Mouse (Mus musculus): ENCODE measurements at regions not wholly inside any gene's neighbourhood (a gene's known extent, or its start where the extent isn't known, plus 50 kb on each side); places are given as distances from the start of the nearest gene placed in this dataset.

DNA sequence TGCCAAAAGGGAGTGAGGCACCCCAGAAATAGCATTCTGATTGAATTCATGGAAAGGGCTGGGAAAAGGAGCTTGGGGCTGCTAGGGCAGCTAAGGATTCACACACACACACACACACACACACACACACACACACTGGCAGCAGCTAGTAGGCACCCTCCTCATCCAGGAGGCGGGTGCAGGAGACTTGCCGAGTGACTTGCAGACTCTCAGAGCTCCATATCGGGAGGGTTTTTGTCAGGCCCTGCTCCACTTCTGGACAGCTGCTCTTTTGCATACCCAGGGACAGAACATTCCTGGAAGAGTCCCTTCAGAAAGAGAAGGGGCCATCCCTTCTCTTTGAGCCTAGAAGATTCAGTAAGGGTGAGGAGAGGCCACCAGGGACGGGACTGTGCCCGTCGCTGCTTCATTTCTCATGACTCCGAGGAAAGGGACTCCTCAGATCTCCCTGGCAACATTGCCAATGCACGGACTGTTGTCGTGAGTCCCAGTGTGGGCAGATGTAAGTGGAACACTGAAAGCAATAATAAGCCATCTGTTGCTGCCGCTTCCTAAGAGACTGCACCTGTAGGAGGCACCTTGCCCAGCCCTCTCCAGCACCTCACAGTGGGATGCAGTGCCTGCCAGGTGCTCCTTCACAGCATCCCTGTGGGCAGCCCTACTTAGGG, 130.9 kb upstream of the Ctnnb1 start:
- Histone ChIP-seq H3K4me3 (ENCODE audit: low read depth, low read length) (no peak overlapping the region), H3K4me2 (ENCODE audit: low read depth, low read length) (no peak overlapping the region), H3K9me3 (ENCODE audit: low read length) (no peaks in the 10 kb centered on the region), H3K4me1 (ENCODE audit: insufficient read depth) (no peaks in the 10 kb centered on the region), H3K9ac (replicated peaks) (no peak overlapping the region), H3K27ac (ENCODE audit: low read depth) (no peak overlapping the region), H3K36me3 (replicated peaks; ENCODE audit: insufficient read depth, low read length) (no peaks in the 10 kb centered on the region), H3K27me3 (ENCODE audit: insufficient read depth, low read length) (no peaks in the 10 kb centered on the region)
- DNase-seq (no peak), ATAC-seq (no peak)
- 69% methylated on average over 10 of the region's 10 CpGs for WGBS (ENCODE audit: insufficient replicate concordance)
- no peak for TF ChIP-seq EP300 (IDR thresholded peaks at IDR 0.05; ENCODE audit: low read depth)
- no peak for TF ChIP-seq CTCF (IDR thresholded peaks at IDR 0.05; ENCODE audit: low read depth)

DNA sequence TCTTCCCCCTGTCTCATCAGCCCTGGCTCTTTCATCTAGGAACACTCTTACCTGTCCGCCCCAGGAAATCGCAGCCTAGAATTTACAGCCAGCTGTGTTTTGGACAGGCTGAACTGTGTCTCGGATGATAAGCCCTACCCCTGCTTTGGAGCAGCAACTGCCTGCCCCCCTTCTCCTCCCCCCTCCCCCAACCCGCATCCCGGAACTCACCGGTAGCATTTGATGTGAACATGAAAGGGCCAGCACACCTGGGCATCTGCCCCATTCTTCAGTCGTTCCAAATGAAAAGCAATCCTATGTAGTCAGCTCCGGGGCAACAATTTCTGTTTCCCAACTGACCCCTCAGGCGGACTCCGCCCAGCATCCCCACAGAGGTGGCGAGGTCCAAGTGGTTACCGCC, 130.1 kb upstream of the Ctnnb1 start:
- Histone ChIP-seq H3K36me3 (replicated peaks; ENCODE audit: insufficient read depth, low read length) (no peaks in the 10 kb centered on the region), H3K4me2 (ENCODE audit: low read depth, low read length) (no peak overlapping the region), H3K27me3 (ENCODE audit: insufficient read depth, low read length) (no peaks in the 10 kb centered on the region), H3K4me3 (ENCODE audit: low read depth, low read length) (no peak overlapping the region), H3K4me1 (ENCODE audit: insufficient read depth) (no peaks in the 10 kb centered on the region), H3K27ac (ENCODE audit: low read depth) (no peak overlapping the region), H3K9me3 (ENCODE audit: low read length) (no peaks in the 10 kb centered on the region), H3K9ac (replicated peaks) (no peak overlapping the region)
- no peak for ATAC-seq
- WGBS (ENCODE audit: insufficient replicate concordance), result 49% methylated on average over 12 of the region's 12 CpGs
- TF ChIP-seq EP300 (IDR thresholded peaks at IDR 0.05; ENCODE audit: low read depth) (no peak), CTCF (IDR thresholded peaks at IDR 0.05; ENCODE audit: low read depth) (no peak)
- no peak for DNase-seq

DNA sequence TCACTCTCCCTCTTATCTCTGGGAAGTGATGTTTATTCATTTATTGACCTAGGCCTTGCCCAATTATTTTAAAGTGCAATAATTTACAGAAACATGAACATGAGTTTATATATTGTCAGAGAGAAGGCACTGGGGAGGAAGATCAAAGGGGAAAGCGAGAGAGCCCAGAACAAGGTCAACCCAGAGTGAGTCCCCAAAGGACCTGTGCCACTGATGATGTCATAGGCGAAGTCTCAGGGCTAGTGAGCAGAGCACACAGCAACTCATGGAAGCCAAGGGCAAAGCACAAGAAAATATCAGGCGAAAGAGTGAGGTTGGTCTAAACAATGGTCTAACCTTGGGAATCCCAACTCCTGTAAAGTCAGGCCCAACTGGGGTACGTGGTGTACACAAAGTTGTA, 126.4 kb upstream of the Ctnnb1 start:
- ATAC-seq, result no peak
- Histone ChIP-seq H3K27ac (ENCODE audit: low read depth) (no peak overlapping the region), H3K27me3 (ENCODE audit: insufficient read depth, low read length) (no peaks in the 10 kb centered on the region), H3K9me3 (ENCODE audit: low read length) (no peaks in the 10 kb centered on the region), H3K4me1 (ENCODE audit: insufficient read depth) (peaks cover 2% of the 10 kb centered on the region; the same call in 1 of the 2 replicates), H3K4me2 (ENCODE audit: low read depth, low read length) (no peak overlapping the region), H3K9ac (replicated peaks) (no peak overlapping the region), H3K36me3 (replicated peaks; ENCODE audit: insufficient read depth, low read length) (no peaks in the 10 kb centered on the region), H3K4me3 (ENCODE audit: low read depth, low read length) (no peak overlapping the region)
- 67% methylated on average over 4 of the region's 4 CpGs for WGBS (ENCODE audit: insufficient replicate concordance)
- TF ChIP-seq EP300 (IDR thresholded peaks at IDR 0.05; ENCODE audit: low read depth) (no peak), CTCF (IDR thresholded peaks at IDR 0.05; ENCODE audit: low read depth) (no peak)
- DNase-seq, result no peak

DNA sequence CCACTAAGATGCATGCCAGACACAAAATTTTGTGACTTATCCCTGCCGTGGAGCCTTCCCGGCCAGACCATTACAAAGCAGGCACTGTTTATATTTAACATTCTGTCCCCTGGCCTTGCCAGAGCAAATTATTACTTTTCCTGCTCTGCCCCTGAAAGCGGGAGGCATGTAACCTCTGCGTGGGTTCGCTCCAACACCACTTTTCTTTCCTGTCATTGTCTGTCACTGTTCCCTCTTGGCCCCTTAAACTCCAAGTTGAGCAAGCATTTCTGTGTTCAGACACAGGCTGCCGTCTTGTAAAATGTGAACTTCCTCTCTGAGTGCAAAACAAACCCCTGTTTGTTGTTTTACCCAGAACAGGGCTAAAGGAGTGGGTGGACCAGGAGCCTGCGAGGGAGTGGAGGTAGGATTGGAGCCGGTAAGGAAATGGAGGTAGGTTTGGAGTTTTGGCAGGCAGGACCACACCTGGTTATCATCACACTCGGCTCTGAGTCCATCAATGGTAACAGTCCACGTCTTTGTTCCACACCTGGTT, 124.2 kb upstream of the Ctnnb1 start:
- ATAC-seq (no peak), DNase-seq (no peak)
- Histone ChIP-seq H3K4me3 (ENCODE audit: low read depth, low read length) (no peak overlapping the region), H3K4me2 (ENCODE audit: low read depth, low read length) (no peak overlapping the region), H3K27me3 (ENCODE audit: insufficient read depth, low read length) (no peaks in the 10 kb centered on the region), H3K27ac (ENCODE audit: low read depth) (no peak overlapping the region; the same call in 1 of the 2 replicates), H3K9ac (replicated peaks) (no peak overlapping the region), H3K4me1 (ENCODE audit: insufficient read depth) (peaks cover 2% of the 10 kb centered on the region; the same call in 1 of the 2 replicates), H3K36me3 (replicated peaks; ENCODE audit: insufficient read depth, low read length) (no peaks in the 10 kb centered on the region), H3K9me3 (ENCODE audit: low read length) (no peaks in the 10 kb centered on the region)
- WGBS (ENCODE audit: insufficient replicate concordance), result 22% methylated on average over 10 of the region's 10 CpGs
- no peak for TF ChIP-seq CTCF (IDR thresholded peaks at IDR 0.05; ENCODE audit: low read depth)
- TF ChIP-seq EP300 (IDR thresholded peaks at IDR 0.05; ENCODE audit: low read depth), result no peak

DNA sequence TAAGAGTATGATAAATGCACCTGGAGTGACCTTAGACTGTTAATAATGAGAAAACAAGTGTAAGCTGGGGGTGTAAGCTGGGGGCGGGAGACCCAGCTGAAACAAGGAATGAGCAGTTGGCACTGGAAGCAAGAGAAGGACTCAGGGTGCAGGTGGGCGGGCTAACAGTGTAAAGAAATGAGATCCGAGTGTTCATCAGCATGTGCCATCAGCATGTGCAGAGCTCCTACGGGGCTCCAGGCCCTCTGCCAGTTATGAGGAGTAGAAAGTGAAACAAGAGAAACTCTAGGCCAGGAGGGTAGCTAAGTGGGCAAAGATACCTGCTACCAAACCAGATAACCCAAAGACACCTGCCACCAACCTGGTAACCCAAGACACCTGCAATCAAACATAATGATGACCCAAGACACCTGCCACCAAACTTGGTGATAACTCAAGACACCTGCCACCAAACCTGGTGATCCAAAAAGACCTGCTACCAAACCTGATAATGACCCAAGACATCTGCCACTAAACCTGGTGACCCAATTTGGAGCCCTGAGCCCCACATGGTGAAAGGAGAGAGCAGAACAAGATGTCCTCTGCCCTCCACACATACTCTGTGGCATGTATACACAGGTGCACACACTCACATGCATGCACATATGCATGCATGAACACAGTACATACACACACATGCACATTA, 120.1 kb upstream of the Ctnnb1 start:
- Histone ChIP-seq H3K9me3 (ENCODE audit: low read length) (no peaks in the 10 kb centered on the region), H3K4me3 (ENCODE audit: low read depth, low read length) (no peak overlapping the region), H3K4me2 (ENCODE audit: low read depth, low read length) (no peak overlapping the region), H3K4me1 (ENCODE audit: insufficient read depth) (peaks cover 2% of the 10 kb centered on the region; the same call in 1 of the 2 replicates), H3K27me3 (ENCODE audit: insufficient read depth, low read length) (no peaks in the 10 kb centered on the region), H3K36me3 (replicated peaks; ENCODE audit: insufficient read depth, low read length) (no peaks in the 10 kb centered on the region), H3K9ac (replicated peaks) (no peak overlapping the region), H3K27ac (ENCODE audit: low read depth) (no peak overlapping the region)
- WGBS (ENCODE audit: insufficient replicate concordance), result 68% methylated on average over 4 of the region's 4 CpGs
- DNase-seq, result no peak
- TF ChIP-seq EP300 (IDR thresholded peaks at IDR 0.05; ENCODE audit: low read depth) (no peak), CTCF (IDR thresholded peaks at IDR 0.05; ENCODE audit: low read depth) (no peak)
- ATAC-seq, result no peak

DNA sequence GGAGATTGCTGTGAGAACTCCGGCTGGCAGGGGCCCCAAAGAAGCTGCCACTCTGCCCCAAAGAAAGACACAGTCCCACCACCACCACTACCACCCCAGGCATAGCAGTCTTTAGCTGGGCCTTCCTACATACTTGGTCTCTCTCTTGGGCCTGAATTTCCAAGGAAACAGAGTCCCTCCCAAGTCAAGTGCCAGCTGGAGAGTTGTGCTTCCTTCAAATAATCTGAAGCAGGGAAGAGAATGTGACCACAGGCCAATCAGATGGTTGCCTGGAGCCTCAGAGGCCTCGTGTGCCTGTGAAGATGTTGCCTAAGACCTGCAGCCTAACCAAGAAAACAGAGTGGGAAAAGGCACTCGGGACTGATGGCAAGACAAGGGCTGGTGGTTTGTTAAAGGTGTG, 117.5 kb upstream of the Ctnnb1 start:
- Histone ChIP-seq H3K27me3 (ENCODE audit: insufficient read depth, low read length) (no peaks in the 10 kb centered on the region), H3K4me3 (ENCODE audit: low read depth, low read length) (no peak overlapping the region), H3K4me1 (ENCODE audit: insufficient read depth) (no peaks in the 10 kb centered on the region), H3K9ac (replicated peaks) (no peak overlapping the region), H3K27ac (ENCODE audit: low read depth) (no peak overlapping the region), H3K4me2 (ENCODE audit: low read depth, low read length) (no peak overlapping the region), H3K36me3 (replicated peaks; ENCODE audit: insufficient read depth, low read length) (no peaks in the 10 kb centered on the region), H3K9me3 (ENCODE audit: low read length) (no peaks in the 10 kb centered on the region)
- WGBS (ENCODE audit: insufficient replicate concordance), result 59% methylated on average over 3 of the region's 3 CpGs
- TF ChIP-seq CTCF (IDR thresholded peaks at IDR 0.05; ENCODE audit: low read depth), result no peak
- no peak for TF ChIP-seq EP300 (IDR thresholded peaks at IDR 0.05; ENCODE audit: low read depth)
- no peak for ATAC-seq
- DNase-seq, result no peak

Data from liver, postnatal 0 days (tissue).